Mouse (Mus musculus) midbrain, embryonic 12.5 days (tissue): ENCODE measurements at regions not wholly inside any gene's neighbourhood (a gene's known extent, or its start where the extent isn't known, plus 50 kb on each side); places are given as distances from the start of the nearest gene placed in this dataset.

ENCODE experiments used
- ATAC-seq: fragments of 200-750 bp; cut with Nextera tagmentation; 2 replicates; pipeline ENCODE4 v1.8.0; 2017; ENCODE audit warnings: low read depth, moderate TSS enrichment, moderate library complexity; ENCODE audit not compliant: low FRiP score
- H3K27ac ChIP-seq: fragments of 300-500 bp; sonication (generic); replicated peaks from 2 replicates; pipeline ENCODE4 v1.5.1; 2016; ENCODE audit warnings: mild to moderate bottlenecking
- H3K27me3 ChIP-seq: fragments of 300-500 bp; sonication (generic); 2 replicates; pipeline ENCODE4 v1.6.1; 2016; ENCODE audit warnings: mild to moderate bottlenecking
- H3K36me3 ChIP-seq: fragments of 300-500 bp; sonication (generic); 2 replicates; pipeline ENCODE4 v1.6.1; 2016
- H3K4me1 ChIP-seq: fragments of 300-500 bp; sonication (generic); 2 replicates; pipeline ENCODE4 v1.6.1; 2016
- H3K4me2 ChIP-seq: fragments of 300-500 bp; sonication (generic); replicated peaks from 2 replicates; pipeline ENCODE4 v1.6.1; 2016; ENCODE audit warnings: mild to moderate bottlenecking, moderate library complexity
- H3K4me3 ChIP-seq: fragments of 300-500 bp; sonication (generic); 2 replicates; pipeline ENCODE4 v1.5.1; 2016; ENCODE audit warnings: mild to moderate bottlenecking
- H3K9ac ChIP-seq: fragments of 300-500 bp; sonication (generic); replicated peaks from 2 replicates; pipeline ENCODE4 v1.6.1; 2016; ENCODE audit warnings: mild to moderate bottlenecking, moderate library complexity
- H3K9me3 ChIP-seq: fragments of 300-500 bp; sonication (generic); 2 replicates; pipeline ENCODE4 v1.6.1; 2016; ENCODE audit warnings: mild to moderate bottlenecking
- WGBS: fragments of 180-500 bp; shearing (Covaris S2); methylation state at CpG from one replicate; pipeline ENCODE4 v1.1.7; 2016; 5-methylcytosine and 5-hydroxymethylcytosine counted together

DNA sequence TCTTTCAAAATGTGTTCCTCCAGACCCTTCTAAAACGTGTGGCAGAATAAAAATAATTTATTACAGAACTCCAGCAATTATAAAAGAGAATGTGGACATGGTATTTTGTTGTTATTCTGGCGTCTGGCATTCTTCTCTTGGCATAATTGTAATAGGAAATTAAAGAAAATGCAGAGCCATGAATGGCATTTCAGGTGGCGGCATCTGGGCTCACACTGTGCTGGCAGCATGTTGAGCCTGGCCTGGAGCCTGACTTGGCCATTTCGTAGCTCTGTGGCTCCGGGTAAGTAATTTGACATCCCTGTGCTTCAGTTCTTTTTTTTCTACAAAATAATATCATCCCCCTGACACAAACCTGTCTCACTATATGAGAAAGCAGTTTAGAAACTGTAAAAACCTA, 168.0 kb upstream of the Thbs1 start:
- Histone ChIP-seq H3K27me3 (no peaks in the 10 kb centered on the region), H3K4me3 (no peak overlapping the region), H3K4me1 (peaks cover 2% of the 10 kb centered on the region), H3K4me2 (no peak overlapping the region), H3K36me3 (no peaks in the 10 kb centered on the region), H3K9ac (no peak overlapping the region), H3K9me3 (no peaks in the 10 kb centered on the region), H3K27ac (no peak overlapping the region)
- 74% methylated on average over 5 of the region's 5 CpGs for WGBS
- ATAC-seq, result no peak

DNA sequence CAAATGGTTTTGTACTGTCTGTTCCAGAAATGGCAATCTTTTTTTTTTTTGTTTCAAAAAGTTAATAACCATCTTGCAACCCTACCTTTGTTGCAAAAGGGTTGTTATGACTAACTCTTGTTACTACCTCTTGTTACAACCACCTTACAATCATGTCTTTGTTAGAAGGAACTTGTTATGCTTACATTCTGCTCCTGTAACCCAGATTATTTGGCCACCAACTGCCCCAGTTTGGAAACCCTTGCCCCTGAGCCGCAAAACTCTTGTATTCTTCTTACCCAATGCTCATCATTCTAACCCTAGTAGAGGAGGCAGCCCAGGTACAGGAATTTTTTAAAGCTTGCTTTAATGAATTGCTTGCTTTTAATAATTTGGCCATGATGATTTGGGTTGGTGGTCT, 167.4 kb upstream of the Thbs1 start:
- no peaks in the 10 kb centered on the region for H3K36me3 ChIP-seq
- no peak overlapping the region for H3K4me2 ChIP-seq
- no peak overlapping the region for H3K27ac ChIP-seq
- no peak overlapping the region for H3K9ac ChIP-seq
- H3K4me3 ChIP-seq, result no peak overlapping the region
- H3K27me3 ChIP-seq, result no peaks in the 10 kb centered on the region
- no peaks in the 10 kb centered on the region for H3K4me1 ChIP-seq
- no peaks in the 10 kb centered on the region for H3K9me3 ChIP-seq
- WGBS, result 85% methylated on average over 1 of the region's 1 CpGs
- ATAC-seq, result no peak

DNA sequence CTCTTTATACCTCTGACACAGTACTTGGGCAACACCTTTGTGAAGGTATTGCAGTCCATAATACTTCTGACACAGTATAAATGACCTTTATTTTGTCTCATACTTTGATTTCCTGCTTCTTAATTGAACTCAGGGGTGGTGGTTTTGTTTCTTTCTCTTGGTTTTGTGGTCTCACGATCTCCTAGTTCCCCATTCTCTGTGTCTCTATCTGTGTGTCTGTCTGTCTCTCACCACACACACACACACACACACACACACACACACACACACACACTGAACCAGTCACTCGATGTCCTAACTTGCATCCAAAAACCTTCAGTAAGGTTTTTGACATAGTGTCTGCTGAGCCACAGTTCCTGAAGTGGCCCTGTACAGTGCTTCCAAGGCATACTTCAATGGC, 166.7 kb upstream of the Thbs1 start:
- Histone ChIP-seq H3K9me3 (no peaks in the 10 kb centered on the region), H3K9ac (no peak overlapping the region), H3K4me2 (no peak overlapping the region), H3K4me3 (no peak overlapping the region), H3K27ac (no peak overlapping the region), H3K4me1 (no peaks in the 10 kb centered on the region), H3K36me3 (no peaks in the 10 kb centered on the region), H3K27me3 (no peaks in the 10 kb centered on the region)
- 78% methylated on average over 2 of the region's 2 CpGs for WGBS
- ATAC-seq, result no peak

DNA sequence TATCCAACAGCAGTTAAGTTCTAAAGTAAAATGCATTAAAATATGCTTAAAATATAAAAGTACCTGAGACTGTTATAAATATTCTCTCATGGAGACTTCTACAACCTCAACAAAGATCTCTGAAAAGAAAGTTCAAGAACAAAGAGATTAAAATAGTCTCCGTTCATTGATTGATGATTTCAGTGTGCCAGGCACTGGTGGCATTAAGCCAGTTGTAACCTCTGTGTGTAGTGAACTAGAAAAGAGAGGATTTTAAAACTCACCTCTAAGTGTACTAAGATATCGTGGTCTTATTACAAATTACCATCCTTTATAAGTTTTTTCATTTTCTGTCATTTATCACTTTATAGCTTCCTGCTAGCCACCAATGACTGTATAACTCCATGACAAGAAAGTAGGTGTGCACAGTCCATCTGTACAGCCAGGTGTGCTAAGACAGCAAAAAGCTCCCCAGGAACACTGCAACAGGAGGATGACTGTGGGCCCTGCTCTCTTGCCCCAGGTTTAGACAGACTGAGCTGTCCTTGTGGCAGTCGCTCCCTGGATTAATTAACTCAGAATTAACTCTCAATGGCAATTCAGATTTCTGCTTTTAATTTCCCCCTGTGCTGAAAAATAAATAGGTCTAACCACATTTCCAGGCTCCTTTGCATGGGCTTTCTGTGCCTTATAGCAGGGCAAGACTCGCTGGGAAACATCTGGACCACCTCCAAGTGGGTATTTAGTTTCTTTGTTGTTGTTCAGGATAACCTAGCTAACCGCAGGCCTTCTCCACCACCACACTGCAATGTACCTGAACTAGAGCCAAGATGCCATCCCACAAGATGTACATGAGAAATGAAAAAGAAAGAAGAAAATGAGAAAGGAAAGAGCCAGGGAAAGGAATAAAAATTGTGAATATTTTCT, 161.0 kb upstream of the Thbs1 start:
- no peak overlapping the region for H3K27ac ChIP-seq
- no peak for ATAC-seq
- H3K27me3 ChIP-seq, result no peaks in the 10 kb centered on the region
- H3K36me3 ChIP-seq, result no peaks in the 10 kb centered on the region
- WGBS, result 73% methylated on average over 5 of the region's 5 CpGs
- H3K4me2 ChIP-seq, result no peak overlapping the region
- H3K4me3 ChIP-seq, result no peak overlapping the region
- no peaks in the 10 kb centered on the region for H3K9me3 ChIP-seq
- no peak overlapping the region for H3K9ac ChIP-seq
- no peaks in the 10 kb centered on the region for H3K4me1 ChIP-seq

DNA sequence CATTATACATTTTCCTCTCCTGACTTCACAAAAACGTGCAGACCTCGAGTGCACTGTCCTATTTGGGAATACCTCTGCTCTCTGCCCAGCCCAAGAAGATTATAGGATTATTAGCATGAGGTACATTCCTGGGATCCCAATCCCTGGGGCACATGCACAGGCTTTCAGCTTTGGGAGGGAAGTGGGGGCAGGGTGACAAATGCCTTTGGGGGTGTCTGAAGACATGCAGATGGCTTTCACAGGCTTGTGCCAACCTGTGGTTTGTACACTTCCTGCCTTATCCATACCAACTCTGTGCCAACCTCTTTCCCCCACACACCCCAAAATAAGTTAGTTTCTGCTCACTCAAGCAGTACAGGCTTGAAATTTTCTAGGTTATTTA, 160.3 kb upstream of the Thbs1 start:
- Histone ChIP-seq H3K36me3 (no peaks in the 10 kb centered on the region), H3K27me3 (no peaks in the 10 kb centered on the region), H3K4me1 (no peaks in the 10 kb centered on the region), H3K4me3 (no peak overlapping the region), H3K27ac (no peak overlapping the region), H3K9me3 (no peaks in the 10 kb centered on the region), H3K9ac (no peak overlapping the region), H3K4me2 (no peak overlapping the region)
- 54% methylated on average over 2 of the region's 2 CpGs for WGBS
- ATAC-seq, result no peak

DNA sequence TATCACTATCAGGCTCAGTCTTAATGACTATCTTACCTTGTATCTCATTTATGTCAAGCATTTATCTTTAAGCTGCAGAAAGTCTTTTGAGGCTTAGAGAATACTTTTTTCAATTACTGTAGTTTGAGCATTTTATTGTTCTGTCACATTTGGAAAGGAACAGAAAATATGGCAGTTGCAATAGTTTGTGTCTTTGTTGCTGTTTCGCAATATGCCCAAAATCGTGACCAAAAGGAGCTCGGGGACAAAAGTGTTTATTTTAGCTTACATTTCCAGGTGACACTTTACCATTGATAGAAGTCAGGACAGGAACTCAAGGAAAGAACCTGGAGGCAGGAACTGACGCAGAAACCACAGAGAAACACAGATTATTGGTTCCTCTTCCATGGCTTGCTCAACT, 152.9 kb upstream of the Thbs1 start:
- Histone ChIP-seq H3K4me3 (no peak overlapping the region), H3K36me3 (no peaks in the 10 kb centered on the region), H3K4me1 (no peaks in the 10 kb centered on the region), H3K27me3 (no peaks in the 10 kb centered on the region), H3K9me3 (no peaks in the 10 kb centered on the region), H3K4me2 (no peak overlapping the region), H3K9ac (no peak overlapping the region), H3K27ac (no peak overlapping the region)
- no peak for ATAC-seq
- WGBS, result 92% methylated on average over 4 of the region's 4 CpGs

DNA sequence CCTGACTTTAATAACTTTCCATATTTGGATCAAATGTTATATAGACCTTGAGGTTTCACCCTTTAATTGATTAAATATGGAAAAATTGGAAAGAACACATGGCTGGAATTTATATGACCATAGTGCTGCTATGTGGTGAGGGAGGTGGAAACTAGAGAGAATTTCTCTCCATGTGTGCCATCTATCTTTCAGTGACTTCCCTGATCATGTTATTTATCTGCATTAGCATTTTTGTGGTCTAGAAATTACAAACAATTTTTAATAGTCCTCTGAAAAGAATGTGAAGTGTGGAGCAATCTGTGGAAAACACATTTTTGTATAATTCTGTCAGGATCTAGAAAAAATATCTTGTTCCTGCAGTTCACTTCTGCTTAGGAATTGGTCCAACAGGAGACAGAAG, 152.2 kb upstream of the Thbs1 start:
- no peak overlapping the region for H3K9ac ChIP-seq
- H3K27ac ChIP-seq, result no peak overlapping the region
- no peaks in the 10 kb centered on the region for H3K9me3 ChIP-seq
- ATAC-seq, result no peak
- no peaks in the 10 kb centered on the region for H3K36me3 ChIP-seq
- no peaks in the 10 kb centered on the region for H3K27me3 ChIP-seq
- H3K4me1 ChIP-seq, result no peaks in the 10 kb centered on the region
- no peak overlapping the region for H3K4me3 ChIP-seq
- no peak overlapping the region for H3K4me2 ChIP-seq

DNA sequence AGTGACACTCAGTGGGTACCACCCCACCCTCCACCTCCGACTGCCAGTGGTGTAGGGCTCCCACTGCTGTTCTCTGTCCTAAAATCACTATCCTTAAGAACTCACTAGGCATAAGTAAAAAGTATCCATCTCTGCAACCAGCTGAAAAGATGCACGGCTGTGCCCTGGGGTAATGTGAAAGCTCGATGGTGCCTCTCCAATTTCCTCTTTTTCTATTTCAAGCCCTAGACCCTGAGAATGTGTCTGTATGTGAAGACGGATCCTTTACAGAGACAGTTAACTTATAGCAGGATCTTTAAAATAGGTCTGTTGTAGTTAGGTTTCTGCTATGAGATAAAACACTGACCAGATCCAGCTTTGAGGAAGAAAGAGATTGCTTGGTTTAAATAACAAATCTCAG, 149.1 kb upstream of the Thbs1 start:
- WGBS, result 92% methylated on average over 4 of the region's 4 CpGs
- no peak overlapping the region for H3K9ac ChIP-seq
- H3K27me3 ChIP-seq, result no peaks in the 10 kb centered on the region
- no peak overlapping the region for H3K27ac ChIP-seq
- no peak overlapping the region for H3K4me2 ChIP-seq
- H3K9me3 ChIP-seq, result no peaks in the 10 kb centered on the region
- H3K36me3 ChIP-seq, result no peaks in the 10 kb centered on the region
- H3K4me3 ChIP-seq, result no peak overlapping the region
- H3K4me1 ChIP-seq, result no peaks in the 10 kb centered on the region
- ATAC-seq, result no peak

DNA sequence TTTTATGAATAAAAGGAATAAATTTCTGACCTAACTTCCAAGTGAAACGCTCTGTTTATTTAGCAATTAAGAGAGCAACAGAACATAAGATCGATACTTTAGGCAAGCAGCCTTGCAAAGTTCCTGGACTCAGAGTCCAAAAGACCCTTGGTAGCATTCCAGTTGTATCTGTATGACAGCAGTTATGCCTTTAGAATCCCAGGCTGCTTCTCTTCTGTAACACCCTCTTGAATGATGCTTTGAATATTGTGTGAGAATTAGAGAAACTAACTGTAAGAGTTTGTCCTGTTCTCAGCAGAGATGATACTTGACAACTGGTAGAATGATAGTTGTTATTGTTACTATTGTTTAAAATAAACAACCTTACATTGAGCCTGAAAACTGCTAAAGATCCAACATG, 148.2 kb upstream of the Thbs1 start:
- WGBS, result 86% methylated on average over 2 of the region's 2 CpGs
- no peaks in the 10 kb centered on the region for H3K4me1 ChIP-seq
- ATAC-seq, result no peak
- H3K4me3 ChIP-seq, result no peak overlapping the region
- H3K36me3 ChIP-seq, result no peaks in the 10 kb centered on the region
- no peaks in the 10 kb centered on the region for H3K27me3 ChIP-seq
- H3K27ac ChIP-seq, result no peak overlapping the region
- no peak overlapping the region for H3K9ac ChIP-seq
- no peak overlapping the region for H3K4me2 ChIP-seq
- H3K9me3 ChIP-seq, result no peaks in the 10 kb centered on the region

DNA sequence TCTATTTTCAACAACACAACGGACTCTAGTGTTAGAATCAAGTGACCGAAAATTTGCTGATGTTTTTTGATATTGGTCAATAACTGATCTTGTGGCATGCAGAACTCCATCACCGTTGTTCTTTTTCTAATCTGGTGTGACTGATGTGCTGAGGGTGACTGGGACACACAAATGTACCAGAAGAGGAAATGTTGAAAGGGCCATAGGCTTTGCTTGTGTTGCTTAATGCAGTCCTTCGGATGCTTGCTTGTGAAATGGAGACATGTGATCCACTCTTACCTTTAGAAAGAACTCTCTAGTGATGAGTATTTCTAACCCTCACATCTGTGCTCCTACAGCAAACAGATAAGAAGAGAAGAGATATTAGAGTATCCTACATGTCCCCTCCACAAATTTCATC, 145.9 kb upstream of the Thbs1 start:
- no peak for ATAC-seq
- H3K36me3 ChIP-seq, result no peaks in the 10 kb centered on the region
- H3K4me3 ChIP-seq, result no peak overlapping the region
- H3K4me1 ChIP-seq, result no peaks in the 10 kb centered on the region
- no peak overlapping the region for H3K4me2 ChIP-seq
- no peaks in the 10 kb centered on the region for H3K27me3 ChIP-seq
- H3K9ac ChIP-seq, result no peak overlapping the region
- H3K9me3 ChIP-seq, result no peaks in the 10 kb centered on the region
- no peak overlapping the region for H3K27ac ChIP-seq
- WGBS, result 94% methylated on average over 4 of the region's 4 CpGs

DNA sequence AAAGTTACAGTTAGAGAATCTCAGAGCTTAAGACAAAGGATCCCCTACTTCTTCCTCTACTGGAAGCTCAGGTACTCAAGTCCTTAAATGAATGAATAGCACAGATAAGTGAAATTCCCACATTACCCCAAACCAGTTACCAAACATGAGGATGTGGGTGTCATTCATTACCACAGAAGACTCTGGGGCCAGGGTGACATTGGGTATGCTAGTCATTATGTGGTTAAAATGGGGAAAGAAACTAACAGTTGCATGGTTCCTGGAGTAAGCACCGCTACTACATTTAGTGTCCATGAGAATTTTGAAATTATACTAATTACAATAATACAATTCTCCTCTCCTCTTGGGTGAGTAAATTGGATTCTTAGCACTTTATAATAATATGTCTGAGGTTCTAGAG, 142.9 kb upstream of the Thbs1 start:
- WGBS, result 94% methylated on average over 1 of the region's 1 CpGs
- no peaks in the 10 kb centered on the region for H3K4me1 ChIP-seq
- H3K36me3 ChIP-seq, result no peaks in the 10 kb centered on the region

DNA sequence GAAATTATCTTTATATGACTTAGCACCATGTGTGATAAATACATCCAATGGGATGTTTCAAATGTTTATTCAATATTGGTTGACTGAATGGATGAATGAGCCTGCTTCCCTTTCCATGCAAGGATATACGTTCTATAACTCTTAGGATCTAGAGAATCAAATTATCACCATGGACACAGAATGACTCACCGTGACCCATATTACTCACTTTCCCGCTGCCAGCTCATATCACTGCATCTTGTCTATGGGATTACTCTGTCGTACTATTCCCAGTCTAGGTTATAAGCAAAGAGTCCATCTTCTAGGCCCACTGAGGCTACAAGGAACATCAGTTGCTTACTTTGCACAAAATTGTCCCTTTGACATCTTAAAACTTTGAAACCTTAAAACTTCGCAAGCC, 141.0 kb upstream of the Thbs1 start:
- Histone ChIP-seq H3K27me3 (no peaks in the 10 kb centered on the region), H3K4me1 (no peaks in the 10 kb centered on the region), H3K4me2 (no peak overlapping the region), H3K4me3 (no peak overlapping the region), H3K9ac (no peak overlapping the region), H3K27ac (no peak overlapping the region), H3K9me3 (no peaks in the 10 kb centered on the region), H3K36me3 (no peaks in the 10 kb centered on the region)
- 95% methylated on average over 5 of the region's 5 CpGs for WGBS
- ATAC-seq, result no peak

More for the DNA sequence above, 142.9 kb upstream of the Thbs1 start:
- no peaks in the 10 kb centered on the region for H3K27me3 ChIP-seq
- no peak overlapping the region for H3K4me3 ChIP-seq
- H3K4me2 ChIP-seq, result no peak overlapping the region
- H3K27ac ChIP-seq, result no peak overlapping the region
- no peak overlapping the region for H3K9ac ChIP-seq
- no peak for ATAC-seq
- no peaks in the 10 kb centered on the region for H3K9me3 ChIP-seq

DNA sequence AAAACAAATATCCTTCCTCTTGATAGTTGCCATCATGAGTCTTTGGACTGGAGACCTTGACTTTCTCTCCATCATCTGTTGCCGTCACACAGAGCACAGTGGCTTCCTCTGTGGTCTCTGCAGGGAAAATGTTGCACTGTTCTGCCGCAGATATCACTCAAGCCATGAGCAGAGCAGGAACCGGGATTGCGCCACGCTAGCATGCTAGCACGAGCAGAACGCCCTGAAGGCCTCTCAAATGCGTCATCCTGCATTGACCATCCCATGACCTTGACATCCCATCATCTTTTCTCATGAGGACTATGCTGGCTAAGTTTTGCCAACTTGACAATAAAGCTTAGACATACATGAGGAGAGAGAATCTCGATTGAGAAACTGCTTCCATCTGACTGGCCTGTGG, 134.6 kb upstream of the Thbs1 start:
- Histone ChIP-seq H3K4me1 (no peaks in the 10 kb centered on the region), H3K9me3 (no peaks in the 10 kb centered on the region), H3K36me3 (no peaks in the 10 kb centered on the region), H3K27me3 (no peaks in the 10 kb centered on the region), H3K4me2 (no peak overlapping the region), H3K4me3 (no peak overlapping the region), H3K9ac (no peak overlapping the region), H3K27ac (no peak overlapping the region)
- no peak for ATAC-seq
- WGBS, result 90% methylated on average over 9 of the region's 9 CpGs
